Mouse (Mus musculus) midbrain, embryonic 14.5 days (tissue): ENCODE results near the gene Rarb. TPM values are rescaled to one million over a fixed set of nuclear protein-coding genes. Genes with fewer than 3 reads are reported as not detected.

Source experiments
- ATAC-seq: fragments of 200-750 bp; cut with Nextera tagmentation; 2 replicates; pipeline ENCODE4 v1.8.0; 2017; ENCODE audit warnings: moderate number of reproducible peaks, moderate library complexity; ENCODE audit not compliant: low FRiP score, low TSS enrichment
- DNase-seq: peaks from one replicate; pipeline ENCODE4 v3.0.0-alpha.2; 2015
- H3K27ac ChIP-seq: fragments of 300-500 bp; sonication (generic); replicated peaks from 2 replicates; pipeline ENCODE4 v1.5.1; 2014; ENCODE audit warnings: mild to moderate bottlenecking, low read depth, low read length, moderate library complexity
- H3K27me3 ChIP-seq: fragments of 300-500 bp; sonication (generic); 2 replicates; pipeline ENCODE4 v1.6.1; 2014; ENCODE audit warnings: low read length, control low read depth, mixed read lengths; ENCODE audit not compliant: control insufficient read depth, insufficient read depth
- H3K36me3 ChIP-seq: fragments of 300-500 bp; sonication (generic); 2 replicates; pipeline ENCODE4 v1.6.1; 2014; ENCODE audit warnings: low read length, control low read depth; ENCODE audit not compliant: control insufficient read depth, insufficient read depth
- H3K4me1 ChIP-seq: fragments of 300-500 bp; sonication (generic); 2 replicates; pipeline ENCODE4 v1.6.1; 2014; ENCODE audit warnings: mild to moderate bottlenecking, antibody characterized with exemption, low read length, control low read depth; ENCODE audit not compliant: control insufficient read depth, insufficient read depth
- H3K4me2 ChIP-seq: fragments of 300-500 bp; sonication (generic); 2 replicates; pipeline ENCODE4 v1.6.1; 2014; ENCODE audit warnings: mild to moderate bottlenecking, low read length, moderate library complexity
- H3K4me3 ChIP-seq: fragments of 300-500 bp; sonication (generic); replicated peaks from 2 replicates; pipeline ENCODE4 v1.5.1; 2014; ENCODE audit warnings: low read depth, low read length
- H3K9ac ChIP-seq: fragments of 300-500 bp; sonication (generic); replicated peaks from 2 replicates; pipeline ENCODE4 v1.6.1; 2014; ENCODE audit warnings: mild to moderate bottlenecking, low read length, moderate library complexity
- H3K9me3 ChIP-seq: fragments of 300-500 bp; sonication (generic); 2 replicates; pipeline ENCODE4 v1.6.1; 2016; ENCODE audit warnings: low read length, control low read depth, mixed read lengths; ENCODE audit not compliant: control insufficient read depth
- WGBS: fragments of 180-500 bp; shearing (Covaris S2); extraction: QIAGEN DNeasy Blood & Tissue Kit; methylation state at CpG from one replicate; pipeline ENCODE4 v1.1.7; 2014; 5-methylcytosine and 5-hydroxymethylcytosine counted together
- polyA plus RNA-seq: library from polyadenylated mRNA; unstranded; fragments of >200 nt; fragmentation: Nextera tagmentation; extraction: Ambion mirVana; gene quantifications from 2 replicates; pipeline ENCODE4 v1.2.1, GENCODE M21; 2014

Gene Rarb
- 4.7 and 8.4 TPM in 2 replicates for polyA plus RNA-seq

GRCm38 (mm10) chr14:16818602-16819250 is at the start of gene Rarb:
Gene Rarb, minus strand, starts transcription at chr14:16819156.
- DNase-seq (no peak), ATAC-seq (0 out of 2 replicates have a peak, but pooled peaks have one; percentile 21)
- no peaks in the 10 kb centered on the region for H3K9me3 ChIP-seq
- no peak within 1 kb of the TSS for H3K4me2 ChIP-seq
- no peak within 1 kb of the TSS for H3K4me3 ChIP-seq
- no peaks in the 10 kb centered on the region for H3K27me3 ChIP-seq
- H3K36me3 ChIP-seq = no peaks in the 10 kb centered on the region
- 95% methylated on average over 4 of the region's 4 CpGs for WGBS
- no peak within 1 kb of the TSS for H3K27ac ChIP-seq
- H3K9ac ChIP-seq = no peak within 1 kb of the TSS
- H3K4me1 ChIP-seq = 0 out of 2 replicates have a peak, but pooled peaks cover 5% of the 10 kb centered on the region

- Histone ChIP-seq H3K9ac (no peak overlapping the region), H3K9me3 (no peaks in the 10 kb centered on the region), H3K4me3 (no peak overlapping the region), H3K36me3 (no peaks in the 10 kb centered on the region), H3K4me1 (no peaks in the 10 kb centered on the region), H3K27me3 (no peaks in the 10 kb centered on the region), H3K4me2 (no peak overlapping the region), H3K27ac (no peak overlapping the region)
- 74% methylated on average over 3 of the region's 3 CpGs for WGBS
- ATAC-seq (no peak), DNase-seq (no peak)
Observed at GRCm38 (mm10) chr14:16842036-16842435, 23.1 kb upstream of the Rarb start.

- Histone ChIP-seq H3K27me3 (no peaks in the 10 kb centered on the region), H3K36me3 (no peaks in the 10 kb centered on the region), H3K4me3 (no peak overlapping the region), H3K9ac (no peak overlapping the region), H3K4me1 (no peaks in the 10 kb centered on the region), H3K4me2 (no peak overlapping the region), H3K27ac (no peak overlapping the region), H3K9me3 (no peaks in the 10 kb centered on the region)
- ATAC-seq (no peak), DNase-seq (no peak)
- WGBS = 69% methylated on average over 6 of the region's 6 CpGs
Observed at GRCm38 (mm10) chr14:16841597-16841989, 22.6 kb upstream of the Rarb start.

- no peak overlapping the region for H3K4me3 ChIP-seq
- DNase-seq (peak; percentile 63), ATAC-seq (no peak)
- WGBS = 65% methylated on average over 8 of the region's 8 CpGs
- no peak overlapping the region for H3K4me2 ChIP-seq
- no peaks in the 10 kb centered on the region for H3K4me1 ChIP-seq
- H3K9me3 ChIP-seq = no peaks in the 10 kb centered on the region
- H3K27ac ChIP-seq = no peak overlapping the region
- no peak overlapping the region for H3K9ac ChIP-seq
- no peaks in the 10 kb centered on the region for H3K27me3 ChIP-seq
- H3K36me3 ChIP-seq = no peaks in the 10 kb centered on the region
Observed at GRCm38 (mm10) chr14:16840951-16841596, 22.1 kb upstream of the Rarb start.

GRCm38 (mm10) chr14:16840135-16840534 is 21.2 kb upstream of the Rarb start:
- Histone ChIP-seq H3K27ac (no peak overlapping the region), H3K9me3 (no peaks in the 10 kb centered on the region), H3K27me3 (no peaks in the 10 kb centered on the region), H3K4me3 (no peak overlapping the region), H3K9ac (no peak overlapping the region), H3K4me2 (no peak overlapping the region), H3K36me3 (no peaks in the 10 kb centered on the region), H3K4me1 (no peaks in the 10 kb centered on the region)
- WGBS = 98% methylated on average over 2 of the region's 2 CpGs
- ATAC-seq (no peak), DNase-seq (no peak)

- Histone ChIP-seq H3K27me3 (no peaks in the 10 kb centered on the region), H3K27ac (no peak overlapping the region), H3K4me1 (no peaks in the 10 kb centered on the region), H3K4me3 (no peak overlapping the region), H3K9me3 (no peaks in the 10 kb centered on the region), H3K4me2 (no peak overlapping the region), H3K36me3 (no peaks in the 10 kb centered on the region), H3K9ac (no peak overlapping the region)
- WGBS = 63% methylated on average over 1 of the region's 1 CpGs
- ATAC-seq = no peak
- DNase-seq = peak; percentile 19
Observed at GRCm38 (mm10) chr14:16815096-16815741, 3.7 kb downstream of the Rarb start.

- Histone ChIP-seq H3K9me3 (no peaks in the 10 kb centered on the region), H3K4me1 (no peaks in the 10 kb centered on the region), H3K27ac (no peak overlapping the region), H3K4me3 (no peak overlapping the region), H3K4me2 (no peak overlapping the region), H3K27me3 (no peaks in the 10 kb centered on the region), H3K9ac (no peak overlapping the region), H3K36me3 (no peaks in the 10 kb centered on the region)
- ATAC-seq (no peak), DNase-seq (no peak)
- 84% methylated on average over 3 of the region's 3 CpGs for WGBS
Observed at GRCm38 (mm10) chr14:16806155-16806554, 12.8 kb downstream of the Rarb start.

GRCm38 (mm10) chr14:16790161-16790560 is 28.8 kb downstream of the Rarb start:
- Histone ChIP-seq H3K9me3 (no peaks in the 10 kb centered on the region), H3K4me1 (no peaks in the 10 kb centered on the region), H3K9ac (no peak overlapping the region), H3K27me3 (no peaks in the 10 kb centered on the region), H3K4me2 (no peak overlapping the region), H3K27ac (no peak overlapping the region), H3K4me3 (no peak overlapping the region), H3K36me3 (no peaks in the 10 kb centered on the region)
- 50% methylated on average over 1 of the region's 1 CpGs for WGBS
- ATAC-seq (no peak), DNase-seq (no peak)
